Mouse (Mus musculus) left cerebral cortex, postnatal 25 days (tissue): Measurements from ENCODE around the gene Plekhh2. TPM values are rescaled to one million over a fixed set of nuclear protein-coding genes. Genes with fewer than 3 reads are reported as not detected.

Experiments used
- DNase-seq, 2 experiments: peaks; one replicate each; pipeline ENCODE4 v3.0.0; 2022; ENCODE audit warnings: low spot score in 2 of 2, mixed read lengths in 1 of 2
- intact Hi-C: fragments of 180-260 bp; cut with DNase I; formaldehyde crosslinking; loops from one replicate; pipeline ENCODE4 v1.15.1; 2025
- total RNA-seq, 2 experiments: library from RNA; stranded (reverse); gene quantifications; 2 replicates each; pipeline ENCODE4 v1.2.3; 2021

The Plekhh2 gene
- total RNA-seq, 2 experiments from 2014 or later = 5.0 to 5.4 TPM

DNA sequence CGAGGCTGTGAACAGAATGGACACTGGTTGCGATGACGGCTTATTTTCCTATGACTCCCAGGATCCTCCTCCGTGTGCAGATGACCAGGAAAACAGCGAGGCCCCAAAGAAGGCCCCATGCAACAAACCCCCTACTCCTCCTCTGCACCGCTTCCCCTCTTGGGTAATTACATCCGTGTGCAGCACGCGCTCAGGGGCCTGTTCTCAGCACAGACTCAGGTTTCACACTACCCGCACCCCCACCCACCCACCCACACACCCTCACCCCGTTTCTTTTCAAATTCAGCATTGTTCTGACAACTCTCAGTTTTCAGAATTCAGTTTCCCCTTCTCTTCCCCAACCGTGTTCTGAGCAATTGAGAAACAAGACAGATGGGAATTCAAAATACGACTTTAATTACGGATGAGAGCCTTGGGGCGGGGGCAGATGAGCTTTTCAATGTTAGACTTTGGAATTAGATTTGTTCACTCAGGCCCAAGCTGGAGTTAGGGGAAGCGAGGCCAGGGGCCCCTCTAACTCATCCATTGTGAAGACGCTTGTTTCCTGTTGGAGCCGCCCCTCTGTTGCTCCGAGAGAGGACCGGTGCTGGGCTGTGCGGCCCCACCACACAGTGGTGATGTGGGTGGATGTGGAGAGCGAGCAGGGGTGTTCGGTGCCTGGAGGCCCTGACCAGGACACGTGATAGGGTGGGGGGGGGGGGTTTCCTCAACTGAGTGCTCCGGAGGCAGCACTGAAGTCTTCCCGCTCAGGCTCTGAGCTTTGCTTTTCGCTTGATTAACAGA, 55.3 kb downstream of the Plekhh2 start:
- intact Hi-C loops = no loop called here
- DNase-seq = peak in 1 of 2 experiments; percentile 23

GRCm38 (mm10) chr17:84568807-84569206, 57.1 kb downstream of the Plekhh2 start:
- no peak for DNase-seq
- intact Hi-C loops = no loop called here

GRCm38 (mm10) chr17:84569770-84570169, 58.1 kb downstream of the Plekhh2 start:
- intact Hi-C loops = no loop called here
- DNase-seq = no peak

DNA sequence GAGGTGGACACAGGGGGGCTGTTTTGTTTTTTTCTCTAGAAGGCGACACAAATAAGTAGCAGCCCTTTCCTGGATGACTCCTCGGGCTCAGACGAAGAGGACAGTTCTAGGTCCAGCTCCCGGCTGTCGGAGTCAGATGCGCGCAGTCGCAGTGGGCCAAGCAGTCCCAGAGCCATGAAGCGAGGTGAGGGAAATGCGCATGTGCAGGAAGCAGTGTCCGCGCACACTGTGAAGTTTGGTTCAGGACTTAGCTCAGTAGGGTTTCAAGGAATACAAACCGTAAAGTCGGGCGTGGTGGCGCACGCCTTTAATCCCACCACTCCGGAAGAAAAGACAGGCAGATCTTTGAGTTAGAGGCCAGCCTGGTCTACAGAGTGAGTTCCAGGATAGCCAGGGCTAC, 59.9 kb downstream of the Plekhh2 start:
- DNase-seq = no peak
- intact Hi-C loops = no loop called here

- no peak for DNase-seq
- intact Hi-C loops = no loop called here
Observed at GRCm38 (mm10) chr17:84573305-84573704, 61.6 kb downstream of the Plekhh2 start.

GRCm38 (mm10) chr17:84573940-84574339, 62.2 kb downstream of the Plekhh2 start:
- intact Hi-C loops = no loop called here
- DNase-seq = no peak

DNA sequence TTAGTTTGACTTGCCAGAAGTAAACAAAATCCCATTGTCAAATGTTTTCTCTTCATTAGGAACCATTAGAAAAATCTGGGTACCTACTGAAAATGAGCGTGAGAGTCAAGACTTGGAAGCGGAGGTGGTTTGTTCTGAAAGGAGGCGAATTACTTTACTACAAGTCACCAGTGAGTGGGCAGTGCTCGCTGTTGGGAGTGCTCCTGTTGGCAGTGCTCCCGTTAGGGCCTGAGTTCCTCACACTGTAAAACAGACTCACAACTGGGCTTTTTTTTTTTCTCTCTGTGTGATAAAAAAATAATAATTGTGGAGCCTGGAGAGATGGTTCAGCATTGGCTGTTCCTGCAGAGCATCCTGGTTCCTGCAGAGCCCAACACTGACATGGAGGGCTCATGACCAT, 63.4 kb downstream of the Plekhh2 start:
- peak; percentile 17 to 62 for DNase-seq
- intact Hi-C loops = no loop called here

GRCm38 (mm10) chr17:84576621-84577293, 65.1 kb downstream of the Plekhh2 start:
- intact Hi-C loops = no loop called here
- DNase-seq = no peak

GRCm38 (mm10) chr17:84579249-84579648, 67.6 kb downstream of the Plekhh2 start:
- intact Hi-C loops = no loop called here

DNA sequence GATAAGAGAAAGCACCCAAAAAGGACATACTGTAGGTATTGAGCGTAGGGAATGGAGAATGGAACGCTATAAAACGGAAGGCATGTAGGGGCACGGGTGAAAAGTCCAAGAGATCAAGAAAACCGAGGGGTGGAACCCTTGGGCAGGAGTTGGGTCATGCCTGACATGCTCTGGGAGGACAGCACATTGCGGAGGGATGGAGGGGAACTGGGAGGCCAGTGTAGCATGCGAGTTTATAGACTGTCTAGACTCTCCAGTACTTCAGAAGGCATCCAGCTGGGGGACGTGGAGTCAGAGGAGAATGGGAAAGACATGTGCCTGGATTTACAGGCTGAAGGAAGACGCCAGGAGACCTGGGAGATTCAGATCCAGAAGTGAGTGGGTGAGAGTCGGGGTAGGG, 68.1 kb downstream of the Plekhh2 start:
- no peak for DNase-seq
- intact Hi-C loops = loop anchor here (5.0 kb wide), 1 partner anchor 68 kb away; the partner anchor contains the start of gene Plekhh2

More at GRCm38 (mm10) chr17:84579249-84579648, 67.6 kb downstream of the Plekhh2 start:
- DNase-seq = no peak

- DNase-seq = no peak
- intact Hi-C loops = loop anchor here (5.0 kb wide), 1 partner anchor 69 kb away; the partner anchor contains the start of gene Plekhh2
Observed at GRCm38 (mm10) chr17:84580821-84581220, 69.1 kb downstream of the Plekhh2 start.

GRCm38 (mm10) chr17:84581740-84582414, 70.2 kb downstream of the Plekhh2 start:
- DNase-seq = no peak
- intact Hi-C loops = loop anchor here (5.0 kb wide), 1 partner anchor 70 kb away; the partner anchor contains the start of gene Plekhh2

DNA sequence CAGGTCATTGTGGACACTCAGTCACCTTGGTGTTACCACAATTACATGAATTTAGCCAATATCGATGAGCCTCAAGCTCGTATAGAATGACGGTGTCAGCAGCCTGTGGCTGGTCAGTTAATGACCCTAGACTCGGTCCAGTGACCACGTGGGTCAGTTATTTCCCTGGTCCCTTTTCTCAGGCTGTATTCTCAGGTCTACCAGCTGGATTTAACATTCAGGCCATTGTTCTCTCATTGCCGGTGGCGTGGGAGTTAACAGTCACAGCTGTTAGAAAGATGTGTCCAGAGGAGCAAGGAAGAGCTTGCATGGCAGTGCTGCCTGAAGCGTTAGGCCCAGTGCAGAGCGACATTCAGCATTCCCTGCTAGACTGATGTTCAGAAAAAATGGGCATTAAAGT, 72.4 kb downstream of the Plekhh2 start:
- intact Hi-C loops = loop anchor here (5.0 kb wide), 1 partner anchor 72 kb away; the partner anchor contains the start of gene Plekhh2
- no peak for DNase-seq

- intact Hi-C loops = no loop called here
- DNase-seq = peak; percentile 42 to 90
Observed at GRCm38 (mm10) chr17:84585104-84585503, 73.4 kb downstream of the Plekhh2 start.

DNA sequence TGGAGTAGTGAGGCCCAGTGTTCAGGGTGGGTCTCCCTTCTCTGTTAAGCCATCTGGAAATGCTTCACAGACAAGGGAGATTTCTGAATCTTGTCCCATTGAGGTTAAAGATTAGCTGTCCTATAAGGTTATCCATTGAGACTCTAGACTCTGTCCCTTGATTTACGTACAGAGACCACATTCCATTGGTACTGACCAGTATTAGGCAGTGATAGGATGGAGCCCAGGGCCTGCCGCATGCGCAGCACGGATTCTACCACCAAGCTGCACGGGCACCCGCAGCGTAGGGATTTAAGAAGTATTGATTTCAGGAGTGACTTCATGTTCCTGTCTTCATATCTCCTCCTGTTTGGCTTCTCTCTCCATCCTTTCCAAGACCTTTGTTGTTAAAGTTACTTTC, 78.4 kb downstream of the Plekhh2 start:
- intact Hi-C loops = no loop called here
- no peak for DNase-seq

- no peak for DNase-seq
- intact Hi-C loops = no loop called here
Observed at GRCm38 (mm10) chr17:84591431-84592150, 79.9 kb downstream of the Plekhh2 start.

DNA sequence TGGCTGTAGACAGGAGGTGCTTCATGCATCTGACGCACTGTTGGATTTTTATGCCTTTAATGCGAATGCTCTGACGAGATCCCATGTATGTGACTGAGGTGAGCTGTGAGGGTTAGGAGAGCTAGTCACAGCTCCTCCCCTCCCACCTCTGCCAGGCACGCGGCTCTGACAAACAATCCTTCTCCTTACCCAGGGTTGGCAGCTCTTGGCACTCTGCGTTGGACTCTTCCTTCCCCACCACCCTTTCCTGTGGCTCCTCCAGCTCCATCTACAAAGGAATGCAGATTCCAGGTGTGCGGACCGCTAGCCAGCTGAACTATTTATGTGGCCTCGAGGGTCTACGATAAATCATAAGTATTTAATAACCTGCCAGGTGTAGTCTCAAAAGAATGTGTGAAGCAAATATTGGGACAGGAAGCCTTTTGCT, 84.3 kb downstream of the Plekhh2 start:
- no peak for DNase-seq
- intact Hi-C loops = no loop called here

DNA sequence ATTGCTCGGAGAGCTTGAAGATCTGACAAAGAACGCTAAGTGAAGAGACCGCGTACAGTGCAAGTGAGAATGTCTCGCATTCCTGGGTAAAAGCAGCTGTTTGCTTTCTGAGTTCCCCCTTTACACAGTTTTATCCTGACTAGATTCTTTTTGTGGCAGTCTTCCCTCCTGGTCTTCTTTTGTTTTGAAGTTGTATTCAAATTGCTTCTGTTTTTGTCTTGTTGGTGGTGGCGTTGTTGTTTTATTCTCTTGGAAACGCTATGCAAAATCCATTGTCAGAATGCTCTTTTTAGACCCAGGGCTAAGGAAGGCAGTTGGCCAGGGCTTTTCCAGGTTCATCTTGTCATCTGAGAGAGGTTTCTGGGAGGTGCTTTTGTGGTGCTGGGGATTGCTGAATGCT, 84.8 kb downstream of the Plekhh2 start:
- intact Hi-C loops = no loop called here
- DNase-seq = no peak

DNA sequence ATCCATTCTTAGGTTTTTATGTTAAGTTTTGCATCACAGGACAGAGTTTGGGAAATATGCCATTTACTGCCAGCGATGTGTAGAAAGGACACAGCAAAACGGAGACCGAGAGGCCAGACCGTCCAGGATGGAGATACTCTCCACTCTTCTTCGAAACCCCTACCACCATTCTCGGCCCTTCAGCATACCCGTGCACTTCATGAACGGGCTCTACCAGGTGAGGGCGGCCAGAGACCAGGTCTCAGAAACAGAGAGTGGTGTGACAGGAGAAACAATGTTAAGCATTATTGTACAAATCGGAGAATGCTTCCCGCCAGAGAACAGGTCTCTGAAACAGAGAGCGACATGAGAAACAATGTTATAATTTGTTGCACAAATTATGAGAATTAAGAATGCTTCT, 86.2 kb downstream of the Plekhh2 start:
- intact Hi-C loops = no loop called here
- no peak for DNase-seq

DNA sequence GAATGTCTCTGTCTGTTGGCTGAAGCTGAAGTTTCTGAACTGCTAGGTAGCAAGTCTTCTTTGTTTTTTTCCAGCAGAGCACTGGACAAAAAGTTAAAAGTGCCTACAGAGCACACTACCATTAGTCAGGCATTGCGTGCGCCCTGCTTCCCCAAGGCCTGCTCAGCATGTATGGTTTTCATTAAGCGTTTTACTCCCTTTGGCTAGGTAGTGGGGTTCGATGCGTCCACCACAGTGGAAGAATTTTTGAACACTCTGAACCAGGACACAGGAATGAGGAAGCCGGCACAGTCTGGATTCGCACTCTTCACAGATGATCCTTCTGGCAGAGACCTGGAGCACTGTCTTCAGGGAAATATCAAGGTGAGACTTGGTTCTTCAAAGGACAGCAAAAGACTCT, 87.2 kb downstream of the Plekhh2 start:
- intact Hi-C loops = no loop called here

More for the DNA sequence above, 87.2 kb downstream of the Plekhh2 start:
- no peak for DNase-seq
